Mouse (Mus musculus): Measurements from ENCODE around the gene Inpp4b.

DNA sequence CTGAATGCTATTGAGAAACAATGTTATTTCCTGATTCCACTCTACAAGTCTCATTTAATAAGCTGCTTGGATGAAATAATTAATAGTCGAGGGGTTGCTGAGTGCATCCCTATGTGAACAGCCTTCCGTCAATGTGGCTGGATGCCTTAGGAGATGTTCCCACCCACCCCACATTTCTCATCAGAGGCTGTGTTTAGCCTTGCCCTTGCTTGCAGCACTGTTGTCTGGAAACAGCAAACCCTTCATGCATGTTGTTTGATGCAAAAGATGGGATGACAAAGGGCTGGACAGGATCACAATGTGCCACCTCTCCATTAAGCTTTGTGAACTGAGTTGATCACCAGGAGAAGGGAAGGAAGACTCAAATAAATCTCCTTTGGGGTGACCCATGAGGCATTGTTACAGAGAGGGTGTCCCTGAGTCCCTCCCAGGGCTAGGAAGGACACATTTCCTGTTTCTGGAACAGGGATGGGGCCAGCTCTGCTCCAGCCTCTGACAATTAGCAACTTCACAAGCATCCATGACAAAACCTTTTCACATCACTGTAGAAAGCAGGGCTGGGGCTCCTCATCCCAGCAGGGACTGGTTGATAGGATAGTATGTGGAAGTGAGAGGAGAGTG, 239.6 kb downstream of the Inpp4b start:
- no peak for TF ChIP-seq POLR2A (IDR thresholded peaks at IDR 0.05; ENCODE audit: borderline replicate concordance, extremely low read depth, insufficient read depth, insufficient read length, poor library complexity, severe bottlenecking)
- TF ChIP-seq CTCF (IDR thresholded peaks at IDR 0.05; ENCODE audit: borderline replicate concordance, extremely low read depth, insufficient read depth, insufficient read length), result no peak
